Comparison of ENCODE assay signal across 15 mouse cellular contexts in genomic region chr5:144230216-144230615, GRCm38 (mm10).
"Had no signal": no experiment of that assay in that cellular context is flagged by ENCODE, and none has a peak within 500 bp of the region (broad histone marks: within the 10 kb centered on the region; RNA-seq: fewer than 3 reads in every experiment).

No protein-coding gene starts in this region.

- H3K9ac ChIP-seq: neural tube, embryonic 15.5 days; stomach, embryonic 15.5 days had no signal

- H3K4me1 ChIP-seq: neural tube, embryonic 15.5 days; stomach, embryonic 15.5 days had no signal

- H3K27ac ChIP-seq: neural tube, embryonic 15.5 days; stomach, embryonic 15.5 days; stomach, postnatal 0 days had no signal

- H3K36me3 ChIP-seq: neural tube, embryonic 15.5 days; stomach, embryonic 15.5 days had no signal

- DNase-seq: retina, postnatal 1 day; right cerebral cortex, adult 18-20 months; right cerebral cortex, postnatal 14 days; right cerebral cortex, postnatal 25 days; right cerebral cortex, postnatal 4 days; spleen, adult 18-20 months; thymus, adult 18-20 months; thymus, adult 2 months; thymus, postnatal 14 days; thymus, postnatal 25 days; thymus, postnatal 36 days; thymus, postnatal 4 days had no signal

- H3K4me3 ChIP-seq: neural tube, embryonic 15.5 days; stomach, embryonic 15.5 days had no signal

- H3K9me3 ChIP-seq: neural tube, embryonic 15.5 days; stomach, embryonic 15.5 days had no signal

- H3K27me3 ChIP-seq: neural tube, embryonic 15.5 days; stomach, embryonic 15.5 days had no signal

- H3K4me2 ChIP-seq: neural tube, embryonic 15.5 days; stomach, embryonic 15.5 days had no signal
